Mouse (Mus musculus) hindbrain, postnatal 0 days (tissue): Measurements from ENCODE around the gene Cenps. TPM values are rescaled to one million over a fixed set of nuclear protein-coding genes. Genes with fewer than 3 reads are reported as not detected.
A peak's percentile ranks its signal among the peaks of the same experiment; 100 is the strongest.

ENCODE experiments used
- ATAC-seq: fragments of 200-750 bp; cut with Nextera tagmentation; 2 replicates; pipeline ENCODE4 v1.8.0; 2017; ENCODE audit warnings: mild to moderate bottlenecking, moderate TSS enrichment, moderate library complexity
- DNase-seq: peaks from one replicate; pipeline ENCODE4 v3.0.0-alpha.2; 2015; ENCODE audit warnings: low spot score
- H3K27ac ChIP-seq: fragments of 300-500 bp; sonication (generic); 2 replicates; pipeline ENCODE4 v1.5.1; 2014; ENCODE audit warnings: mild to moderate bottlenecking
- H3K27me3 ChIP-seq: fragments of 300-500 bp; sonication (generic); 2 replicates; pipeline ENCODE4 v1.6.1; 2014; ENCODE audit warnings: low read length, mixed read lengths; ENCODE audit not compliant: insufficient read depth
- H3K36me3 ChIP-seq: fragments of 300-500 bp; sonication (generic); 2 replicates; pipeline ENCODE4 v1.6.1; 2014; ENCODE audit warnings: low read length, mixed read lengths; ENCODE audit not compliant: insufficient read depth
- H3K4me1 ChIP-seq: fragments of 300-500 bp; sonication (generic); 2 replicates; pipeline ENCODE4 v1.6.1; 2014; ENCODE audit warnings: antibody characterized with exemption, low read length, mixed read lengths; ENCODE audit not compliant: insufficient read depth
- H3K4me2 ChIP-seq: fragments of 300-500 bp; sonication (generic); 2 replicates; pipeline ENCODE4 v1.6.1; 2014; ENCODE audit warnings: low read depth, mild to moderate bottlenecking, low read length, moderate library complexity, mixed read lengths
- H3K4me3 ChIP-seq: fragments of 300-500 bp; sonication (generic); 2 replicates; pipeline ENCODE4 v1.5.1; 2014; ENCODE audit warnings: low read length
- H3K9ac ChIP-seq: fragments of 300-500 bp; sonication (generic); replicated peaks from 2 replicates; pipeline ENCODE4 v1.6.1; 2014; ENCODE audit warnings: mild to moderate bottlenecking, low read length, moderate library complexity, mixed read lengths
- H3K9me3 ChIP-seq: fragments of 300-500 bp; sonication (generic); 2 replicates; pipeline ENCODE4 v1.6.1; 2016; ENCODE audit warnings: low read length, mixed read lengths
- CTCF ChIP-seq: IDR thresholded peaks from 2 replicates; pipeline ENCODE4 v1.5.1; 2016; ENCODE audit warnings: antibody characterized with exemption, control low read depth, low read depth
- WGBS: fragments of 180-500 bp; shearing (Covaris S2); extraction: QIAGEN DNeasy Blood & Tissue Kit; methylation state at CpG from one replicate; pipeline ENCODE4 v1.1.7; 2014; 5-methylcytosine and 5-hydroxymethylcytosine counted together
- polyA plus RNA-seq: library from polyadenylated mRNA; unstranded; fragments of >200 nt; fragmentation: Nextera tagmentation; extraction: Ambion mirVana; gene quantifications from 2 replicates; pipeline ENCODE4 v1.2.1, GENCODE M21; 2015
- total RNA-seq: library from RNA; depleted of rRNA; stranded (reverse); fragments of >200 nt; gene quantifications from 2 replicates; pipeline ENCODE4 v1.2.3, GENCODE M21; 2014

Gene Cenps
- total and polyA plus RNA-seq, 2 experiments from 2014 or later: 6.5 to 17.2 TPM

- no peak for DNase-seq
- no peaks in the 10 kb centered on the region for H3K36me3 ChIP-seq
- WGBS: 87% methylated on average over 8 of the region's 8 CpGs
- H3K27me3 ChIP-seq: no peaks in the 10 kb centered on the region
- no peaks in the 10 kb centered on the region for H3K9me3 ChIP-seq
- no peak overlapping the region for H3K4me2 ChIP-seq
- H3K4me3 ChIP-seq: no peak overlapping the region
- H3K27ac ChIP-seq: no peak overlapping the region
- no peak for ATAC-seq
- TF ChIP-seq CTCF: no peak
- H3K4me1 ChIP-seq: no peaks in the 10 kb centered on the region
- no peak overlapping the region for H3K9ac ChIP-seq
These were observed 1.1 kb upstream of the Cenps start for GRCm38 (mm10) chr4:149138515-149138914.

- no peaks in the 10 kb centered on the region for H3K27me3 ChIP-seq
- H3K4me3 ChIP-seq: peak overlapping the region; percentile 59
- peak overlapping the region; percentile 60 for H3K4me2 ChIP-seq
- no peak overlapping the region; the same call in 1 of the 2 replicates for H3K27ac ChIP-seq
- 61% methylated on average over 18 of the region's 18 CpGs for WGBS
- ATAC-seq (no peak), DNase-seq (no peak)
- H3K9ac ChIP-seq: peak overlapping the region; percentile 55; the same call in 1 of the 2 replicates
- no peaks in the 10 kb centered on the region for H3K36me3 ChIP-seq
- H3K9me3 ChIP-seq: no peaks in the 10 kb centered on the region
- no peak for TF ChIP-seq CTCF
- H3K4me1 ChIP-seq: no peaks in the 10 kb centered on the region
These were observed 1.1 kb downstream of the Cenps start for GRCm38 (mm10) chr4:149136116-149136850.

GRCm38 (mm10) chr4:149133395-149133794 lies 4.0 kb downstream of the Cenps start:
- no peak overlapping the region for H3K9ac ChIP-seq
- H3K4me2 ChIP-seq: no peak overlapping the region
- no peaks in the 10 kb centered on the region for H3K36me3 ChIP-seq
- no peak for TF ChIP-seq CTCF
- ATAC-seq (no peak), DNase-seq (no peak)
- WGBS: 88% methylated on average over 5 of the region's 5 CpGs
- H3K4me1 ChIP-seq: no peaks in the 10 kb centered on the region
- H3K9me3 ChIP-seq: no peaks in the 10 kb centered on the region
- no peak overlapping the region for H3K4me3 ChIP-seq
- H3K27me3 ChIP-seq: no peaks in the 10 kb centered on the region
- no peak overlapping the region for H3K27ac ChIP-seq

GRCm38 (mm10) chr4:149131789-149132565 lies 5.5 kb downstream of the Cenps start:
- ATAC-seq (no peak), DNase-seq (no peak)
- Histone ChIP-seq H3K4me1 (no peaks in the 10 kb centered on the region), H3K4me2 (no peak overlapping the region), H3K9me3 (no peaks in the 10 kb centered on the region), H3K4me3 (no peak overlapping the region), H3K9ac (no peak overlapping the region), H3K36me3 (no peaks in the 10 kb centered on the region), H3K27me3 (no peaks in the 10 kb centered on the region), H3K27ac (no peak overlapping the region)
- 89% methylated on average over 21 of the region's 21 CpGs for WGBS
- TF ChIP-seq CTCF: no peak

- Histone ChIP-seq H3K9ac (no peak overlapping the region), H3K4me3 (no peak overlapping the region), H3K4me1 (no peaks in the 10 kb centered on the region), H3K4me2 (no peak overlapping the region), H3K27me3 (no peaks in the 10 kb centered on the region), H3K36me3 (no peaks in the 10 kb centered on the region), H3K27ac (no peak overlapping the region), H3K9me3 (no peaks in the 10 kb centered on the region)
- TF ChIP-seq CTCF: no peak
- no peak for DNase-seq
- 90% methylated on average over 23 of the region's 23 CpGs for WGBS
- ATAC-seq: no peak
These were observed 6.2 kb downstream of the Cenps start for GRCm38 (mm10) chr4:149131021-149131752.

- no peaks in the 10 kb centered on the region for H3K4me1 ChIP-seq
- H3K27ac ChIP-seq: no peak overlapping the region
- no peak for ATAC-seq
- H3K36me3 ChIP-seq: no peaks in the 10 kb centered on the region
- H3K4me3 ChIP-seq: no peak overlapping the region
- no peak overlapping the region for H3K9ac ChIP-seq
- no peak for TF ChIP-seq CTCF
- no peak for DNase-seq
- no peaks in the 10 kb centered on the region for H3K27me3 ChIP-seq
- H3K4me2 ChIP-seq: no peak overlapping the region
- whole genome bisulfite sequencing: 83% methylated on average over 18 of the region's 18 CpGs
- H3K9me3 ChIP-seq: no peaks in the 10 kb centered on the region
These were observed 9.0 kb downstream of the Cenps start for GRCm38 (mm10) chr4:149128467-149128866.
